8 mouse cellular contexts compared by ENCODE assay signal in genomic region chr10:81627836-81628220, GRCm38 (mm10). TPM values are rescaled to one million over a fixed set of nuclear protein-coding genes. Genes with fewer than 3 reads are reported as not detected.
A peak's percentile ranks its signal among the peaks of the same experiment; 100 is the strongest.
DNase-seq lines count a peak whose midpoint lies in the region; ATAC-seq and TF ChIP-seq lines count a peak whose summit lies in the region.

No protein-coding gene starts in this region.

- H3K9ac ChIP-seq in embryonic facial prominence, embryonic 14.5 days (ENCODE audit: low read depth, low read length): peak overlapping the region; percentile 79
- H3K9ac ChIP-seq in hindbrain, embryonic 15.5 days: peak overlapping the region; percentile 79
- H3K9ac ChIP-seq in lung, postnatal 0 days (replicated peaks; ENCODE audit: low read depth): peak overlapping the region; percentile 30

- no peak for ATAC-seq in embryonic facial prominence, embryonic 14.5 days (ENCODE audit: low read depth)
- ATAC-seq in hindbrain, embryonic 15.5 days (ENCODE audit: low FRiP score, low read depth): peak; percentile 12; the same call in 1 of the 2 replicates
- peak; percentile 29 for ATAC-seq in lung, postnatal 0 days

- H3K4me1 ChIP-seq in embryonic facial prominence, embryonic 14.5 days (ENCODE audit: control insufficient read depth, insufficient read depth, low read length): peaks cover 9% of the 10 kb centered on the region
- H3K4me1 ChIP-seq in hindbrain, embryonic 15.5 days (replicated peaks): peaks cover 24% of the 10 kb centered on the region
- peaks cover 13% of the 10 kb centered on the region for H3K4me1 ChIP-seq in lung, postnatal 0 days (ENCODE audit: insufficient read depth, low read depth, low read length)

- no peak for TF ChIP-seq EP300 in lung, postnatal 0 days (IDR thresholded peaks at IDR 0.05)

- peak; percentile 30 for DNase-seq in urinary bladder, adult 2 months (ENCODE audit: low spot score)
- DNase-seq in urinary bladder, postnatal 14 days (ENCODE audit: low spot score): no peak
- no peak for DNase-seq in embryonic facial prominence, embryonic 14.5 days (ENCODE audit: low spot score)
- no peak for DNase-seq in lung, postnatal 0 days (ENCODE audit: low spot score)
- DNase-seq in retina, postnatal 1 day: no peak
- no peak for DNase-seq in MN1 (ENCODE audit: low spot score)
- no peak for DNase-seq in right cerebral cortex, adult 18-20 months

- H3K4me2 ChIP-seq in embryonic facial prominence, embryonic 14.5 days (ENCODE audit: low read depth, low read length): peak overlapping the region; percentile 85
- peak overlapping the region; percentile 83 for H3K4me2 ChIP-seq in hindbrain, embryonic 15.5 days
- H3K4me2 ChIP-seq in lung, postnatal 0 days (replicated peaks; ENCODE audit: low read depth, low read length): peak overlapping the region; percentile 78

- H3K27me3 ChIP-seq in embryonic facial prominence, embryonic 14.5 days (replicated peaks; ENCODE audit: control insufficient read depth, insufficient read depth, low read length): no peaks in the 10 kb centered on the region
- H3K27me3 ChIP-seq in hindbrain, embryonic 15.5 days: peaks cover 2% of the 10 kb centered on the region; the same call in 1 of the 2 replicates
- H3K27me3 ChIP-seq in lung, postnatal 0 days (replicated peaks; ENCODE audit: insufficient read depth, low read length): no peaks in the 10 kb centered on the region

- no peak for TF ChIP-seq CTCF in lung, postnatal 0 days (IDR thresholded peaks at IDR 0.05)

- H3K27ac ChIP-seq in embryonic facial prominence, embryonic 14.5 days (replicated peaks; ENCODE audit: low read depth, low read length): peak overlapping the region; percentile 92
- peak overlapping the region; percentile 91 for H3K27ac ChIP-seq in hindbrain, embryonic 15.5 days (replicated peaks)
- peak overlapping the region; percentile 92 for H3K27ac ChIP-seq in lung, postnatal 0 days (ENCODE audit: low read length)

- H3K4me3 ChIP-seq in embryonic facial prominence, embryonic 14.5 days (ENCODE audit: low read depth, low read length): peak overlapping the region; percentile 75
- peak overlapping the region; percentile 80 for H3K4me3 ChIP-seq in hindbrain, embryonic 15.5 days
- H3K4me3 ChIP-seq in lung, postnatal 0 days (ENCODE audit: low read depth, low read length): peak overlapping the region; percentile 66

- no peaks in the 10 kb centered on the region for H3K9me3 ChIP-seq in embryonic facial prominence, embryonic 14.5 days (ENCODE audit: control insufficient read depth, low read length)
- H3K9me3 ChIP-seq in hindbrain, embryonic 15.5 days: no peaks in the 10 kb centered on the region
- no peaks in the 10 kb centered on the region for H3K9me3 ChIP-seq in lung, postnatal 0 days (ENCODE audit: low read length)

- peaks cover 30% of the 10 kb centered on the region for H3K36me3 ChIP-seq in embryonic facial prominence, embryonic 14.5 days (ENCODE audit: control insufficient read depth, insufficient read depth, low read length)
- H3K36me3 ChIP-seq in hindbrain, embryonic 15.5 days: peaks cover 9% of the 10 kb centered on the region; the same call in 1 of the 2 replicates
- 0 out of 2 replicates have a peak, but pooled peaks cover 3% of the 10 kb centered on the region for H3K36me3 ChIP-seq in lung, postnatal 0 days (ENCODE audit: insufficient read depth, low read length)

- WGBS in embryonic facial prominence, embryonic 14.5 days: 48% methylated on average over 7 of the region's 7 CpGs
- WGBS in hindbrain, embryonic 15.5 days: 64% methylated on average over 7 of the region's 7 CpGs
- 36% methylated on average over 7 of the region's 7 CpGs for WGBS in lung, postnatal 0 days

RNA-seq across cellular contexts. Expression of gene Sirt6, which starts 0.2 kb away (rescaled TPM):
- polyA plus RNA-seq in urinary bladder, adult 2 months (2012; rRNA removed): 21.3 and 21.5 TPM in 2 replicates
- 24.4 and 29.0 TPM in 2 replicates for polyA plus RNA-seq in embryonic facial prominence, embryonic 14.5 days (2014; fragmentation: Nextera tagmentation; extraction: Ambion mirVana)
- polyA plus RNA-seq in hindbrain, embryonic 15.5 days (2015; fragmentation: Nextera tagmentation; extraction: Ambion mirVana): 49.0 and 49.1 TPM in 2 replicates
- 24.1 and 24.2 TPM in 2 replicates for polyA plus RNA-seq in lung, postnatal 0 days (2015; fragmentation: Nextera tagmentation; extraction: Ambion mirVana)

RNA-seq across cellular contexts. Expression of gene Ankrd24, which starts 0.5 kb away (rescaled TPM):
- polyA plus RNA-seq in urinary bladder, adult 2 months (2012; rRNA removed): 31.0 and 37.3 TPM in 2 replicates
- 7.2 and 7.3 TPM in 2 replicates for polyA plus RNA-seq in embryonic facial prominence, embryonic 14.5 days (2014; fragmentation: Nextera tagmentation; extraction: Ambion mirVana)
- 19.4 and 23.6 TPM in 2 replicates for polyA plus RNA-seq in hindbrain, embryonic 15.5 days (2015; fragmentation: Nextera tagmentation; extraction: Ambion mirVana)
- 4.4 and 5.3 TPM in 2 replicates for polyA plus RNA-seq in lung, postnatal 0 days (2015; fragmentation: Nextera tagmentation; extraction: Ambion mirVana)

RNA-seq across cellular contexts. Expression of gene Gm10778, which starts 21.0 kb away (rescaled TPM):
- polyA plus RNA-seq in urinary bladder, adult 2 months (2012; rRNA removed): 3.0 and 3.1 TPM in 2 replicates
- 3.3 and 3.7 TPM in 2 replicates for polyA plus RNA-seq in embryonic facial prominence, embryonic 14.5 days (2014; fragmentation: Nextera tagmentation; extraction: Ambion mirVana)
- polyA plus RNA-seq in hindbrain, embryonic 15.5 days (2015; fragmentation: Nextera tagmentation; extraction: Ambion mirVana): 5.4 and 6.5 TPM in 2 replicates
- polyA plus RNA-seq in lung, postnatal 0 days (2015; fragmentation: Nextera tagmentation; extraction: Ambion mirVana): 2.6 and 2.9 TPM in 2 replicates

RNA-seq across cellular contexts. Expression of gene BC025920, which starts 21.8 kb away (rescaled TPM):
- 2.2 and 2.3 TPM in 2 replicates for polyA plus RNA-seq in urinary bladder, adult 2 months (2012; rRNA removed)
- 0.20 and 0.61 TPM in 2 replicates for polyA plus RNA-seq in embryonic facial prominence, embryonic 14.5 days (2014; fragmentation: Nextera tagmentation; extraction: Ambion mirVana)
- 1.7 and 2.1 TPM in 2 replicates for polyA plus RNA-seq in hindbrain, embryonic 15.5 days (2015; fragmentation: Nextera tagmentation; extraction: Ambion mirVana)
- 0.07 and 0.29 TPM in 2 replicates for polyA plus RNA-seq in lung, postnatal 0 days (2015; fragmentation: Nextera tagmentation; extraction: Ambion mirVana)

RNA-seq across cellular contexts. Expression of gene Tle6, which starts 27.0 kb away (rescaled TPM):
- 38.1 and 47.5 TPM in 2 replicates for polyA plus RNA-seq in urinary bladder, adult 2 months (2012; rRNA removed)
- polyA plus RNA-seq in embryonic facial prominence, embryonic 14.5 days (2014; fragmentation: Nextera tagmentation; extraction: Ambion mirVana): 17.1 and 17.8 TPM in 2 replicates
- polyA plus RNA-seq in hindbrain, embryonic 15.5 days (2015; fragmentation: Nextera tagmentation; extraction: Ambion mirVana): 8.7 and 9.8 TPM in 2 replicates
- polyA plus RNA-seq in lung, postnatal 0 days (2015; fragmentation: Nextera tagmentation; extraction: Ambion mirVana): 12.8 and 18.5 TPM in 2 replicates
